Mouse (Mus musculus) megakaryocyte, embryonic 14.5 days (primary cell): ENCODE measurements around the gene Spg11. TPM values are rescaled to one million over a fixed set of nuclear protein-coding genes. Genes with fewer than 3 reads are reported as not detected.
A peak's percentile ranks its signal among the peaks of the same experiment; 100 is the strongest.
"Not testable (repeated sequence)": the region's sequence is repeated elsewhere in the genome, so short reads cannot be mapped to it uniquely, and the experiment has no call there.

Source experiments
- H3K27me3 ChIP-seq: replicated peaks from 2 replicates; pipeline ENCODE3; 2012; ENCODE audit warnings: inconsistent platforms
- H3K36me3 ChIP-seq: replicated peaks from 2 replicates; pipeline ENCODE3; 2012; ENCODE audit warnings: low read length, inconsistent platforms, mixed read lengths
- H3K4me1 ChIP-seq: 2 replicates; pipeline ENCODE4 v1.6.1; 2012; ENCODE audit warnings: inconsistent platforms
- H3K4me3 ChIP-seq: replicated peaks from 2 replicates; pipeline ENCODE3; 2012; ENCODE audit warnings: moderate library complexity, mild to moderate bottlenecking, inconsistent platforms
- H3K9me3 ChIP-seq: 2 replicates; pipeline ENCODE4 v1.6.1; 2012; ENCODE audit warnings: inconsistent platforms
- FLI1 ChIP-seq: IDR thresholded peaks from 2 replicates; pipeline ENCODE4 v1.6.1; 2012; ENCODE audit warnings: low read length, inconsistent platforms, mixed read lengths
- GATA1 ChIP-seq: IDR thresholded peaks from 3 replicates; pipeline ENCODE4 v1.6.1; 2012; ENCODE audit warnings: mixed read lengths, low read length, inconsistent platforms, borderline replicate concordance
- polyA plus RNA-seq: library from polyadenylated mRNA; stranded (reverse); fragments of >175 nt; gene quantifications from 2 replicates; pipeline ENCODE4 v1.2.3, GENCODE M21; 2012; ENCODE audit warnings: low replicate concordance; ENCODE audit not compliant: insufficient read depth

Spg11 gene
- polyA plus RNA-seq, 1 experiment, result 0.51 TPM

DNA sequence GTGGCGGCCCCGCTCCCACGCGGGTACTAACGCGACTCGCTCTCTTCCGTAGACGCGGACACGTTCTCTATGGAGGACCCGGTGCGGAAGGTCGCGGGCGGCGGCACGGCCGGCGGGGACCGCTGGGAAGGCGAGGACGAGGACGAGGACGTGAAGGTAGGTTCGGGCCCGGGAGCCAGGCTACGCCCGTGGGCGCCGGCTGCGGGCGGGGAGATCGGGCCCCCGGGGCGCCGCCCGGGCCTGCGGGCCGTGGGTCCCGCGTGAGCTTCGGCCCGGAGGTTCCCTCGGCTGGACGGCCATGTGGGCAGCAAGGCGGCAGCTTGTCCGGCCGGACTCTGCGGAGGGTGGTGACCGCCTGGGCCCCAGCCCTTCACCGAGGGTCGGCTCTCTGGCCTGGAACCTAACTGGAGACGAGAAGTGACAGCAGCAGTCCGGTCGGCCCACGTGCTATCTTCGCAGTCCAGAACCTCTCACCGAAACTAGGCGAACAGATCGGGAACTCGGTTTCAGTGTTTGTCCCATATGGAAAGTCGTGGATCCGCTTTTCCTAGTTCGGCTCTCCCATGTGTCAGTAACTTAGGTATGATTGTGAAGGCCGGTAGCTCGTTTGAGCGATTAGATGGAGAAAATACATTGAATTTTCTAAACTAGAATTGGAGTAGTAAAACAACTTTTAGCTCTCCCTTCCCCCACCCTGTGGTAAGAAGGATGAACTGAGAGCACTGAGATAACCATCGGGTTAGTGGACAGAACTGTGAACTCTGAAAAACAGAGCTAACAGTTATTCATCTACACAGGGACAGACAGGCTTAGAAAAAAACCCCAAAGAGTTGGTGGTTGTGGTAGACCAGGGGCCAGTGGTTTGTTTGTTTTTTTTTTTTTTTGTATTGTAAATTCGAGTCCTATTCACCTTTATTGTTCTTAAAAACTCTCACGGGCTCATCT lies 89.2 kb downstream of the Spg11 start:
- Histone ChIP-seq H3K27me3 (no peaks in the 10 kb centered on the region), H3K4me3 (peak overlapping the region; percentile 94), H3K36me3 (peaks cover 23% of the 10 kb centered on the region), H3K4me1 (peaks cover 38% of the 10 kb centered on the region), H3K9me3 (no peaks in the 10 kb centered on the region)
- TF ChIP-seq GATA1 (no peak), FLI1 (no peak)

GRCm38 (mm10) chr2:122027862-122028755 lies 90.1 kb downstream of the Spg11 start, which contains the start of gene Eif3j1:
Gene Eif3j1, plus strand, starts transcription at chr2:122028546.
- Histone ChIP-seq H3K36me3 (peaks cover 16% of the 10 kb centered on the region), H3K27me3 (no peaks in the 10 kb centered on the region), H3K9me3 (no peaks in the 10 kb centered on the region), H3K4me1 (peaks cover 35% of the 10 kb centered on the region), H3K4me3 (peak within 1 kb of the TSS; percentile 97)
- TF ChIP-seq GATA1 (no peak), FLI1 (no peak)

DNA sequence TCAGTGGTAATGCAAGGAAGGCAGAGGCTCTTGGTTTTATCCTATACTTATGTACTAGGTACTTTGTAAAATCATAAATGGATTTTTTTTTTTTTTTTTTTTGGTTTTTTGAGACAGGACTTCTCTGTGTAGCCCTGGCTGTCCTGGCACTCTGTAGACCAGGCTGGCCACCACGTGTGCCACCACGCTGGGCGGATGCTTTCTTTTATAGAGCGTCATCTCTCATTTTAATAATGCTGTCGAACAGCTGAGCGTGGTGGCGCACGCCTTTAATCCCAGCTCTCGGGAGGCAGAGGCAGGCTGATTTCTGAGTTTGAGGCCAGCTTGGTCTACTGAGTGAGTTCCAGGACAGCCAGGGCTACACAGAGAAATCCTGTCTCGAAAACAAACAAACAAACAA lies 91.1 kb downstream of the Spg11 start:
- Histone ChIP-seq H3K4me1 (peaks cover 28% of the 10 kb centered on the region), H3K4me3 (peak overlapping the region; percentile 64)
- H3K9me3 ChIP-seq, H3K27me3 ChIP-seq, H3K36me3 ChIP-seq: not testable (repeated sequence)

GRCm38 (mm10) chr2:122022284-122022683 lies 95.9 kb downstream of the Spg11 start:
- Histone ChIP-seq H3K36me3 (peaks cover under 1% of the 10 kb centered on the region), H3K4me1 (peaks cover 19% of the 10 kb centered on the region), H3K9me3 (no peaks in the 10 kb centered on the region), H3K27me3 (no peaks in the 10 kb centered on the region), H3K4me3 (no peak overlapping the region)
- TF ChIP-seq FLI1, result no peak
- TF ChIP-seq GATA1, result no peak

GRCm38 (mm10) chr2:122018705-122019104 lies 99.5 kb downstream of the Spg11 start:
- Histone ChIP-seq H3K36me3 (peaks cover 24% of the 10 kb centered on the region), H3K4me1 (peaks cover 6% of the 10 kb centered on the region; the same call in 1 of the 2 replicates), H3K27me3 (no peaks in the 10 kb centered on the region), H3K9me3 (no peaks in the 10 kb centered on the region), H3K4me3 (no peak overlapping the region)
- TF ChIP-seq FLI1 (no peak), GATA1 (no peak)

DNA sequence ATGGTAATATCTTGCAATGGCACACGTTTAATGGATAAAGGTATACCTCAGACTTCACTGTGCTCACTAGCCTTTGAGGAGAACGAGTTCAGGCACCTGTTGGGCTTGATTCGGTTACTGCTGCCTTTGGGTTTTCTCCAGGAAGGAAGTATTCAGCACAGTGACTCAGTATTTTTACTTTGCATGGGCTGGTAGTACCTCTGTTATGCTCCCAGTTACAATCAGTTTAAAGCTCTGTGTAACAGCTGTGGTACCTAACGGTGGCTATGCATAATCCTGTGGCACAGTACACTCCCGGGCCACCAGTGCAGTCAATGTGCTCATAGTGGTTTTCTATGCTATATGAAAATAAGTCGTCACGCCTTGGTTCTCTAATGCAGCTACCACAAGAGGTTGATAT lies 106.7 kb downstream of the Spg11 start:
- Histone ChIP-seq H3K4me1 (peaks cover 10% of the 10 kb centered on the region), H3K36me3 (peaks cover 48% of the 10 kb centered on the region), H3K9me3 (no peaks in the 10 kb centered on the region), H3K27me3 (no peaks in the 10 kb centered on the region), H3K4me3 (no peak overlapping the region)
- TF ChIP-seq GATA1, result no peak
- no peak for TF ChIP-seq FLI1

- no peak for TF ChIP-seq FLI1
- TF ChIP-seq GATA1, result no peak
- Histone ChIP-seq H3K4me3 (no peak overlapping the region), H3K4me1 (peaks cover 7% of the 10 kb centered on the region), H3K36me3 (peaks cover 51% of the 10 kb centered on the region), H3K27me3 (no peaks in the 10 kb centered on the region), H3K9me3 (no peaks in the 10 kb centered on the region)
Measured at GRCm38 (mm10) chr2:122008832-122009231, 109.4 kb downstream of the Spg11 start.

Other genes starting within 250 kb of the Spg11 start
- gene Ctdspl2, start 162.4 kb downstream of the Spg11 start, polyA plus RNA-seq, result 0.40 TPM in 1 of 2 replicates, not detected in the other
- gene Mageb3, start 162.3 kb downstream of the Spg11 start, polyA plus RNA-seq, result not detected in 2 replicates
- 81.2 and 82.8 TPM in 2 replicates for gene Eif3j1, start 89.8 kb downstream of the Spg11 start, polyA plus RNA-seq
- 24.9 and 99.6 TPM in 2 replicates for gene B2m, start 29.3 kb upstream of the Spg11 start, polyA plus RNA-seq
- gene Trim69, start 42.3 kb upstream of the Spg11 start, polyA plus RNA-seq, result not detected in 2 replicates
- gene Patl2, start 67.8 kb upstream of the Spg11 start, polyA plus RNA-seq, result not detected in 2 replicates
- not detected in 2 replicates for gene Terb2, start 67.9 kb upstream of the Spg11 start, polyA plus RNA-seq
- gene Sord, start 116.4 kb upstream of the Spg11 start, polyA plus RNA-seq, result 51.9 and 52.7 TPM in 2 replicates
- gene Duox2, start 180.1 kb upstream of the Spg11 start, polyA plus RNA-seq, result not detected in 2 replicates
- not detected in 2 replicates for gene Duoxa2, start 180.5 kb upstream of the Spg11 start, polyA plus RNA-seq
- gene Duoxa1, start 195.3 kb upstream of the Spg11 start, polyA plus RNA-seq, result not detected in 2 replicates
- gene Duox1, start 197.3 kb upstream of the Spg11 start, polyA plus RNA-seq, result not detected in 2 replicates